Mouse (Mus musculus): ENCODE data around the gene 3425401B19Rik. TPM values are rescaled to one million over a fixed set of nuclear protein-coding genes. Genes with fewer than 3 reads are reported as not detected.

3425401B19Rik gene
- polyA plus RNA-seq, 1 experiment from 2014 or later = not detected

GRCm38 (mm10) chr14:32682536-32682935, 2.6 kb downstream of the 3425401B19Rik start:
- 0 out of 2 replicates have a peak, but pooled peaks cover 3% of the 10 kb centered on the region for H3K4me1 ChIP-seq (replicated peaks; ENCODE audit: control insufficient read depth, insufficient read depth, low read length)
- no peak overlapping the region for H3K27ac ChIP-seq (ENCODE audit: low read depth, low read length)
- H3K36me3 ChIP-seq (ENCODE audit: control insufficient read depth, insufficient read depth, low read length) = no peaks in the 10 kb centered on the region
- WGBS = 94% methylated on average over 12 of the region's 12 CpGs
- DNase-seq (ENCODE audit: low spot score) (no peak), ATAC-seq (replicated peaks; ENCODE audit: low FRiP score) (no peak)
- H3K27me3 ChIP-seq (ENCODE audit: control insufficient read depth, insufficient read depth, low read length) = no peaks in the 10 kb centered on the region
- no peak overlapping the region for H3K9ac ChIP-seq (ENCODE audit: low read length)
- H3K9me3 ChIP-seq (ENCODE audit: control insufficient read depth, low read length) = no peaks in the 10 kb centered on the region
- H3K4me2 ChIP-seq (ENCODE audit: low read depth, low read length, severe bottlenecking) = no peak overlapping the region
- H3K4me3 ChIP-seq (ENCODE audit: low read depth, low read length) = no peak overlapping the region

- 0 out of 2 replicates have a peak, but pooled peaks cover 3% of the 10 kb centered on the region for H3K4me1 ChIP-seq (replicated peaks; ENCODE audit: control insufficient read depth, insufficient read depth, low read length)
- H3K27ac ChIP-seq (ENCODE audit: low read depth, low read length) = no peak overlapping the region
- 51% methylated on average over 3 of the region's 3 CpGs for WGBS
- no peak for ATAC-seq (replicated peaks; ENCODE audit: low FRiP score)
- H3K9ac ChIP-seq (ENCODE audit: low read length) = no peak overlapping the region
- H3K9me3 ChIP-seq (ENCODE audit: control insufficient read depth, low read length) = no peaks in the 10 kb centered on the region
- DNase-seq (ENCODE audit: low spot score) = no peak
- no peaks in the 10 kb centered on the region for H3K27me3 ChIP-seq (ENCODE audit: control insufficient read depth, insufficient read depth, low read length)
- no peaks in the 10 kb centered on the region for H3K36me3 ChIP-seq (ENCODE audit: control insufficient read depth, insufficient read depth, low read length)
- H3K4me3 ChIP-seq (ENCODE audit: low read depth, low read length) = no peak overlapping the region
- H3K4me2 ChIP-seq (ENCODE audit: low read depth, low read length, severe bottlenecking) = no peak overlapping the region
Observed at GRCm38 (mm10) chr14:32681603-32682002, 3.5 kb downstream of the 3425401B19Rik start.

- H3K9ac ChIP-seq (ENCODE audit: low read length) = no peak overlapping the region
- 73% methylated on average over 3 of the region's 3 CpGs for WGBS
- no peaks in the 10 kb centered on the region for H3K9me3 ChIP-seq (ENCODE audit: control insufficient read depth, low read length)
- ATAC-seq (replicated peaks; ENCODE audit: low FRiP score) (no peak), DNase-seq (ENCODE audit: low spot score) (no peak)
- H3K4me1 ChIP-seq (replicated peaks; ENCODE audit: control insufficient read depth, insufficient read depth, low read length) = 0 out of 2 replicates have a peak, but pooled peaks cover 3% of the 10 kb centered on the region
- no peaks in the 10 kb centered on the region for H3K27me3 ChIP-seq (ENCODE audit: control insufficient read depth, insufficient read depth, low read length)
- H3K4me2 ChIP-seq (ENCODE audit: low read depth, low read length, severe bottlenecking) = no peak overlapping the region
- H3K36me3 ChIP-seq (ENCODE audit: control insufficient read depth, insufficient read depth, low read length) = no peaks in the 10 kb centered on the region
- no peak overlapping the region for H3K27ac ChIP-seq (ENCODE audit: low read depth, low read length)
- no peak overlapping the region for H3K4me3 ChIP-seq (ENCODE audit: low read depth, low read length)
Observed at GRCm38 (mm10) chr14:32678565-32678964, 6.5 kb downstream of the 3425401B19Rik start.

GRCm38 (mm10) chr14:32673178-32673577, 11.9 kb downstream of the 3425401B19Rik start:
- Histone ChIP-seq H3K27me3 (ENCODE audit: control insufficient read depth, insufficient read depth, low read length) (no peaks in the 10 kb centered on the region), H3K9ac (ENCODE audit: low read length) (no peak overlapping the region), H3K4me3 (ENCODE audit: low read depth, low read length) (no peak overlapping the region), H3K4me1 (replicated peaks; ENCODE audit: control insufficient read depth, insufficient read depth, low read length) (no peaks in the 10 kb centered on the region), H3K27ac (ENCODE audit: low read depth, low read length) (no peak overlapping the region), H3K4me2 (ENCODE audit: low read depth, low read length, severe bottlenecking) (no peak overlapping the region), H3K9me3 (ENCODE audit: control insufficient read depth, low read length) (no peaks in the 10 kb centered on the region), H3K36me3 (ENCODE audit: control insufficient read depth, insufficient read depth, low read length) (no peaks in the 10 kb centered on the region)
- 64% methylated on average over 3 of the region's 3 CpGs for whole genome bisulfite sequencing
- DNase-seq (ENCODE audit: low spot score) (no peak), ATAC-seq (replicated peaks; ENCODE audit: low FRiP score) (no peak)

- 87% methylated on average over 6 of the region's 6 CpGs for WGBS
- no peak for ATAC-seq (replicated peaks; ENCODE audit: low FRiP score)
- H3K36me3 ChIP-seq (ENCODE audit: control insufficient read depth, insufficient read depth, low read length) = no peaks in the 10 kb centered on the region
Observed at GRCm38 (mm10) chr14:32663099-32663498, 22.0 kb downstream of the 3425401B19Rik start.

GRCm38 (mm10) chr14:32659781-32660180, 25.3 kb downstream of the 3425401B19Rik start:
- no peaks in the 10 kb centered on the region for H3K9me3 ChIP-seq (ENCODE audit: control insufficient read depth, low read length)
- H3K4me2 ChIP-seq (ENCODE audit: low read depth, low read length, severe bottlenecking) = no peak overlapping the region
- H3K4me3 ChIP-seq (ENCODE audit: low read depth, low read length) = no peak overlapping the region
- no peak for ATAC-seq (replicated peaks; ENCODE audit: low FRiP score)
- DNase-seq (ENCODE audit: low spot score) = no peak
- no peaks in the 10 kb centered on the region for H3K27me3 ChIP-seq (ENCODE audit: control insufficient read depth, insufficient read depth, low read length)
- no peak overlapping the region for H3K9ac ChIP-seq (ENCODE audit: low read length)
- no peaks in the 10 kb centered on the region for H3K36me3 ChIP-seq (ENCODE audit: control insufficient read depth, insufficient read depth, low read length)
- H3K4me1 ChIP-seq (replicated peaks; ENCODE audit: control insufficient read depth, insufficient read depth, low read length) = no peaks in the 10 kb centered on the region
- WGBS = 76% methylated on average over 9 of the region's 9 CpGs
- no peak overlapping the region for H3K27ac ChIP-seq (ENCODE audit: low read depth, low read length)

More at GRCm38 (mm10) chr14:32663099-32663498, 22.0 kb downstream of the 3425401B19Rik start:
- Histone ChIP-seq H3K27ac (ENCODE audit: low read depth, low read length) (no peak overlapping the region), H3K4me1 (replicated peaks; ENCODE audit: control insufficient read depth, insufficient read depth, low read length) (no peaks in the 10 kb centered on the region), H3K27me3 (ENCODE audit: control insufficient read depth, insufficient read depth, low read length) (no peaks in the 10 kb centered on the region), H3K9me3 (ENCODE audit: control insufficient read depth, low read length) (no peaks in the 10 kb centered on the region), H3K4me2 (ENCODE audit: low read depth, low read length, severe bottlenecking) (no peak overlapping the region), H3K4me3 (ENCODE audit: low read depth, low read length) (no peak overlapping the region), H3K9ac (ENCODE audit: low read length) (no peak overlapping the region)
- no peak for DNase-seq (ENCODE audit: low spot score)

- no peak overlapping the region for H3K4me3 ChIP-seq (ENCODE audit: low read depth, low read length)
- no peaks in the 10 kb centered on the region for H3K9me3 ChIP-seq (ENCODE audit: control insufficient read depth, low read length)
- ATAC-seq (replicated peaks; ENCODE audit: low FRiP score) = no peak
- no peak for DNase-seq (ENCODE audit: low spot score)
- no peaks in the 10 kb centered on the region for H3K27me3 ChIP-seq (ENCODE audit: control insufficient read depth, insufficient read depth, low read length)
- no peak overlapping the region for H3K4me2 ChIP-seq (ENCODE audit: low read depth, low read length, severe bottlenecking)
- no peak overlapping the region for H3K9ac ChIP-seq (ENCODE audit: low read length)
- no peak overlapping the region for H3K27ac ChIP-seq (ENCODE audit: low read depth, low read length)
- no peaks in the 10 kb centered on the region for H3K36me3 ChIP-seq (ENCODE audit: control insufficient read depth, insufficient read depth, low read length)
- H3K4me1 ChIP-seq (replicated peaks; ENCODE audit: control insufficient read depth, insufficient read depth, low read length) = no peaks in the 10 kb centered on the region
- 86% methylated on average over 2 of the region's 2 CpGs for WGBS
Observed at GRCm38 (mm10) chr14:32638485-32638884, 46.6 kb downstream of the 3425401B19Rik start.

GRCm38 (mm10) chr14:32634015-32634682, 50.9 kb downstream of the 3425401B19Rik start:
- DNase-seq (ENCODE audit: low spot score) = no peak
- 39% methylated on average over 11 of the region's 11 CpGs for WGBS

More at GRCm38 (mm10) chr14:32634015-32634682, 50.9 kb downstream of the 3425401B19Rik start:
- ATAC-seq (replicated peaks; ENCODE audit: low FRiP score) = no peak
- Histone ChIP-seq H3K4me1 (replicated peaks; ENCODE audit: control insufficient read depth, insufficient read depth, low read length) (no peaks in the 10 kb centered on the region), H3K9me3 (ENCODE audit: control insufficient read depth, low read length) (no peaks in the 10 kb centered on the region), H3K4me2 (ENCODE audit: low read depth, low read length, severe bottlenecking) (no peak overlapping the region), H3K36me3 (ENCODE audit: control insufficient read depth, insufficient read depth, low read length) (no peaks in the 10 kb centered on the region), H3K9ac (ENCODE audit: low read length) (no peak overlapping the region), H3K27me3 (ENCODE audit: control insufficient read depth, insufficient read depth, low read length) (no peaks in the 10 kb centered on the region), H3K4me3 (ENCODE audit: low read depth, low read length) (no peak overlapping the region), H3K27ac (ENCODE audit: low read depth, low read length) (no peak overlapping the region)

All from forebrain, embryonic 11.5 days (tissue).